Mouse (Mus musculus) midbrain, embryonic 11.5 days (tissue): ENCODE results near the gene Cd2. TPM values are rescaled to one million over a fixed set of nuclear protein-coding genes. Genes with fewer than 3 reads are reported as not detected.

Experiments
- ATAC-seq: fragments of 200-750 bp; cut with Nextera tagmentation; 2 replicates; pipeline ENCODE4 v1.8.0; 2017; ENCODE audit warnings: moderate TSS enrichment, moderate library complexity; ENCODE audit not compliant: low FRiP score
- DNase-seq: peaks from one replicate; pipeline ENCODE4 v3.0.0; 2015; ENCODE audit warnings: low spot score; ENCODE audit errors: missing footprints
- H3K27ac ChIP-seq: fragments of 300-500 bp; sonication (generic); 2 replicates; pipeline ENCODE4 v1.5.1; 2014; ENCODE audit warnings: low read depth, low read length
- H3K27me3 ChIP-seq: fragments of 300-500 bp; sonication (generic); 2 replicates; pipeline ENCODE4 v1.6.1; 2014; ENCODE audit warnings: mild to moderate bottlenecking, low read length, moderate library complexity, mixed read lengths; ENCODE audit not compliant: control insufficient read depth, insufficient read depth
- H3K36me3 ChIP-seq: fragments of 300-500 bp; sonication (generic); 2 replicates; pipeline ENCODE4 v1.6.1; 2014; ENCODE audit warnings: mild to moderate bottlenecking, low read length, moderate library complexity, mixed read lengths; ENCODE audit not compliant: control insufficient read depth, insufficient read depth
- H3K4me1 ChIP-seq: fragments of 300-500 bp; sonication (generic); 2 replicates; pipeline ENCODE4 v1.6.1; 2014; ENCODE audit warnings: low read length; ENCODE audit not compliant: control insufficient read depth, insufficient read depth
- H3K4me2 ChIP-seq: fragments of 300-500 bp; sonication (generic); 2 replicates; pipeline ENCODE4 v1.6.1; 2014; ENCODE audit warnings: mild to moderate bottlenecking, moderate library complexity
- H3K4me3 ChIP-seq: fragments of 300-500 bp; sonication (generic); 2 replicates; pipeline ENCODE4 v1.5.1; 2014; ENCODE audit warnings: low read depth, low read length
- H3K9ac ChIP-seq: fragments of 300-500 bp; sonication (generic); 2 replicates; pipeline ENCODE4 v1.6.1; 2014; ENCODE audit warnings: low read length
- H3K9me3 ChIP-seq: fragments of 300-500 bp; sonication (generic); 2 replicates; pipeline ENCODE4 v1.6.1; 2016; ENCODE audit warnings: low read length; ENCODE audit not compliant: control insufficient read depth
- WGBS: fragments of 180-500 bp; shearing (Covaris S2); extraction: QIAGEN DNeasy Blood & Tissue Kit; methylation state at CpG from one replicate; pipeline ENCODE4 v1.1.7; 2014; 5-methylcytosine and 5-hydroxymethylcytosine counted together
- polyA plus RNA-seq: library from polyadenylated mRNA; unstranded; fragments of >200 nt; fragmentation: Nextera tagmentation; extraction: Ambion mirVana; gene quantifications from 2 replicates; pipeline ENCODE4 v1.2.1, GENCODE M21; 2014

The Cd2 gene
- polyA plus RNA-seq, 1 experiment from 2014 or later: not detected

GRCm38 (mm10) chr3:101228868-101229550 is 58.7 kb downstream of the Cd2 start:
- 84% methylated on average over 13 of the region's 13 CpGs for WGBS
- 0 out of 2 replicates have a peak, but pooled peaks cover 4% of the 10 kb centered on the region for H3K4me1 ChIP-seq
- no peaks in the 10 kb centered on the region for H3K36me3 ChIP-seq
- no peak overlapping the region for H3K4me3 ChIP-seq
- no peak overlapping the region for H3K9ac ChIP-seq
- ATAC-seq: no peak
- no peak overlapping the region for H3K4me2 ChIP-seq
- H3K27ac ChIP-seq: no peak overlapping the region
- DNase-seq: no peak
- no peaks in the 10 kb centered on the region for H3K9me3 ChIP-seq
- no peaks in the 10 kb centered on the region for H3K27me3 ChIP-seq

- Histone ChIP-seq H3K9ac (no peak overlapping the region), H3K27ac (no peak overlapping the region), H3K4me2 (no peak overlapping the region), H3K9me3 (no peaks in the 10 kb centered on the region), H3K27me3 (no peaks in the 10 kb centered on the region), H3K4me1 (0 out of 2 replicates have a peak, but pooled peaks cover 4% of the 10 kb centered on the region), H3K4me3 (no peak overlapping the region), H3K36me3 (no peaks in the 10 kb centered on the region)
- DNase-seq: no peak
- ATAC-seq: no peak
- 76% methylated on average over 5 of the region's 5 CpGs for WGBS
These were observed 59.7 kb downstream of the Cd2 start for GRCm38 (mm10) chr3:101228066-101228465.

Other genes starting within 250 kb of the Cd2 start
- 2.3 and 2.6 TPM in 2 replicates for gene Ptgfrn, start 177.7 kb downstream of the Cd2 start, polyA plus RNA-seq
- 19.8 and 20.8 TPM in 2 replicates for gene Igsf3, start 89.1 kb upstream of the Cd2 start, polyA plus RNA-seq